Mouse (Mus musculus) thymus, postnatal 10 days (tissue): ENCODE measurements around the gene Cdk11b.
"Not testable (repeated sequence)": the region's sequence is repeated elsewhere in the genome, so short reads cannot be mapped to it uniquely, and the experiment has no call there.

ENCODE experiments used
- DNase-seq, 2 experiments: peaks; one replicate each; pipeline ENCODE4 v3.0.0; 2021; ENCODE audit warnings: low spot score in 2 of 2

Gene Cdk11b

DNA sequence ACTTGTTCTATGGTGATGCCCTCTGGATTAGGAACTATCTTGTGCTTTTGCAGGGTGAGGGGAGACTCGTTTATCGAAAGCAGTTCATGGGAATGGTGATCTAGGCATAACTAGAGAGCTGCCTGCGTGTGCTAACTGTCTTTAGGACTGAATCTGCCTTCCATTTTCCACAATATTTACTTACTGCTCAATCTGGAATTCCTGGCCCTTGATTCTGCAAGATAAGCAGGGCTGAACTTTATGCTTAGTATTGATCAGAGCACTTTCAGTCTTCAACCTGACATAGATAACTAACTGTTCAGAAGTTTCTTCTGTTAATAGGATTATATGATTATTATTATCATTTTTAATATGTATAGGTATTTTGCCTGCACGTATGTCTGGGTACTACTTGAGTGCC is 19.5 kb upstream of the Cdk11b start:
- DNase-seq = no peak

DNA sequence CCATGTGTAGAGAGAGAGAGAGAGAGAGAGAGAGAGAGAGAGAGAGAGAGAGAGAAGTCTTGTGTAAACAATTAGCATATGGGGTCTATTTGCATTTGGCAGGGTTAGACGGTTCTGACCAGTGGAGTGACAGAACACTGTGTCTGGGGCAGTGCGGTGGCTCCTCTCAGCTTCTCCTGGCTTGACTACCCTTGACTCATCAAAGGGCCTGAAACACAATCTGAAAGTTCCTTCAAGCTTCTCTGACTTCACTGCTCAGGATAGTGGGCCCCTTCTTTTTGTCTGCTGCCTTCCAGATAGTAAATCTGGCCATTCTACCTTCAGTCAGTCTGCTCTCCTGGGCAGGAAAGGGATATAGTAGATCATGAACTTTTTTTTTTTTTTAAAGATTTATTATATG is 17.8 kb upstream of the Cdk11b start:
- DNase-seq = no peak

DNA sequence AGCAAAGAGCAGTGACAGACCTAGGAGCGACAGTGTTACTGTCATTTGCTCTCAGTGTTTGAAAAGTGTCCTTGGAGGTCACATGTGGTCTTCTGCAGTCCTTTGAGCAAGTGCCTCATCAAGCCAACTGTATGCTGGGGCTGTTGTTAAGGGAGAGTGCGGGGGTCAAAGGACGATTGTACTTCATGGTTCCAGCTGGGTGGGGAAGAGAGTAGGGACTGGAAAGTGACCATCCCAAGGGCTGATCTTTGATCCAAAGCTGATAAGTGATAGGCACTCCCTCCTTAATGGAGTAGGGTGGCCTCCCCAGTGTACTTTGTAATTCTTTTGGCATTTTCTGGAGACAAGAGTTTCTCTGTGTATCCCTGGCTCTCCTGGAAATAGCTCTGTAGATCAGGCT is 12.8 kb upstream of the Cdk11b start:
- no peak for DNase-seq

- DNase-seq = no peak
Observed at GRCm38 (mm10) chr4:155613264-155613663, 11.4 kb upstream of the Cdk11b start.

DNA sequence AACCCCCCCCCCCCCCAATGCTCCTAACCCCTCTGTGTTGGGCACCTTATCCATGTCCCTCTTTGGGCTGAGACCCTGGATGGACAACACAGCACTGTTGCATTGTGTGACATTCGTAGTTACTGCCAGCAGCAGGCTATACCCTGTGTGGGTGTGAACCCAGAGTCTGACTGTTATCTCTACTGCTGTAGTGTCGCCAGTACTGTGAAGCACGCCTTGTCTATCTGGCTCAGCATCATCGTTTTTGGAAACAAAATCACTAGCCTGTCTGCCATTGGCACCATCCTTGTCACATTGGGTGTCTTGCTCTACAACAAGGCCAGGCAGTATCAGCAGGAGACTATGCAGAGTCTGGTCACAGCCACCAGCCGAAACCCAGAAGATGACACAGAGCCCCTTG is 6.3 kb upstream of the Cdk11b start:
- DNase-seq = no peak

- DNase-seq = no peak
Observed at GRCm38 (mm10) chr4:155630267-155630666, 5.6 kb downstream of the Cdk11b start.

GRCm38 (mm10) chr4:155635766-155636499 is 11.3 kb downstream of the Cdk11b start:
- DNase-seq = no peak

- DNase-seq = no peak
Observed at GRCm38 (mm10) chr4:155643531-155643930, 18.9 kb downstream of the Cdk11b start.

GRCm38 (mm10) chr4:155645308-155645707 is 20.7 kb downstream of the Cdk11b start, which contains the start of gene Gm10563:
Gene Gm10563 (minus strand): TSS chr4:155645408.
- DNase-seq = not testable (repeated sequence)

DNA sequence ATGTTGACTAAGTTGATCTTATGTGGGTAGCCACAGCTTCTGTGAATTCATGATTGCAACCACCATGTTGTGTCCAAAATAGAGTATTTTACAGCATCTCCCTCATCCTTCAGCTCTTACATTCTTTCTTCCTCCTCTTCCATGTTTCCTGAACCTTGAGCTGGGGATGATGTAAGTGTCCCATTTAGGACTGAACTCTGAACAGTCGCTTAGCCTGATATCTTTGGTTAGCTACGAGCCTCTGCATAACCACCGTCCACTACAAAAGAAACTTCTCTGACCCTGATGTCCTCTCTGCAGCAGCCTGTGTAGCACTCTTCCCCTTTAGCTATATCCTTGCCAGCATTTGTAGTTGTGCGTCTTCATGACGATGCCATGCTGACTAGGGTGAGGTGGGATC is 21.1 kb downstream of the Cdk11b start:
- no peak for DNase-seq

DNA sequence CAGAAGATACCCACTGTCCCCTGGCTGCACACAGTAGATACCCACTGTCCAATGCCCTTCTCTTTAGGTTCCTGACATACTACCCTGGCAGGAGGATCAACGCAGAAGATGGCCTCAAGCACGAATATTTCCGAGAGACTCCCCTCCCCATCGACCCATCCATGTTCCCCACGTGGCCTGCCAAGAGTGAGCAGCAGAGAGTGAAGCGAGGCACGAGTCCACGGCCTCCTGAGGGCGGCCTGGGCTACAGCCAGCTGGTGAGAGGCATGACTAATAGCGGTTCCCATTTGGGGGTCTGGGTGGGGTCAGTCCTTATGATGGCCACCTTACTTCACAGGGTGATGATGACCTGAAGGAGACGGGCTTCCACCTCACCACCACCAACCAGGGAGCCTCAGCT is 24.7 kb downstream of the Cdk11b start:
- DNase-seq = no peak

- DNase-seq = no peak
Observed at GRCm38 (mm10) chr4:155651553-155652269, 27.1 kb downstream of the Cdk11b start.

DNA sequence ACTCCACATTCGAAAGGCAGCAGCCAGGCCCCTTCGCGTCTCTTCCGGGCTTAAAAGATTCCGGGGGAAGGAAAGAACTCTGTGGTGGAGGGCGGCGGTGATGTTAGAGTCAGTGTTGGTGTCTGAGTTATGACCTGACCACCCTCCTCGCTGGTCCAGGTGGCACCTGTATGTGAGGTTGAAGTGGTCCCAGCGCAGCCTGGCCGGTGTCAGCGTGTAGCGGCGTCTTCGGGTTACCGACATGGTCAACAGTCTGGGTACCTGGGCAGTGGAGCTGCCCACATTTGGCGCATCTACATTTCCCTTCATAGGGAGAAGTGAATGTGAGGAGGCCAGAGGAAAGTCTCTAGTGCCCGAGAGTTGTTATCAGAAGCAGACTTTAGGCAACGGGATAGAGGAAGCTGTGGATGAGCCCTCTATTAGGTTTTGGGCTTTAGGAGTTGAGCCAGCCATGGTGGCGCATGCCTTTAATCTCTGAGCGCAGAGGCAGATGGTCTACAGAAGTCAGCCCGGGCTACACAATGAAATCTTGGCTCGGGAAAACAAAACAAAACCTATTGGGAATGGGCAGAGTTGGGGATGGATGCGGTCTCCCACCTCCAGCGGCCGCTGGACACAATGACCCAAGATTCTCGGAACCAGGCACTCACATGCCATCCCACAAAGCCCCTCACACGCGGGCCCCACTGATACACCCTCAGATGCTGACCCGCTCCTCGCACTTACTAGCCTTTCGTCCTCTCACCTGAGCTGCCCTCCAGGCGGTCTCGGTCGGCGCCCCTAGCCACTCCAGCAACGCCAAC is 27.8 kb downstream of the Cdk11b start:
- no peak for DNase-seq

- no peak for DNase-seq
Observed at GRCm38 (mm10) chr4:155653086-155653450, 28.4 kb downstream of the Cdk11b start, which contains the start of gene Mmp23. Gene Mmp23 (minus strand): TSS chr4:155653384.

DNA sequence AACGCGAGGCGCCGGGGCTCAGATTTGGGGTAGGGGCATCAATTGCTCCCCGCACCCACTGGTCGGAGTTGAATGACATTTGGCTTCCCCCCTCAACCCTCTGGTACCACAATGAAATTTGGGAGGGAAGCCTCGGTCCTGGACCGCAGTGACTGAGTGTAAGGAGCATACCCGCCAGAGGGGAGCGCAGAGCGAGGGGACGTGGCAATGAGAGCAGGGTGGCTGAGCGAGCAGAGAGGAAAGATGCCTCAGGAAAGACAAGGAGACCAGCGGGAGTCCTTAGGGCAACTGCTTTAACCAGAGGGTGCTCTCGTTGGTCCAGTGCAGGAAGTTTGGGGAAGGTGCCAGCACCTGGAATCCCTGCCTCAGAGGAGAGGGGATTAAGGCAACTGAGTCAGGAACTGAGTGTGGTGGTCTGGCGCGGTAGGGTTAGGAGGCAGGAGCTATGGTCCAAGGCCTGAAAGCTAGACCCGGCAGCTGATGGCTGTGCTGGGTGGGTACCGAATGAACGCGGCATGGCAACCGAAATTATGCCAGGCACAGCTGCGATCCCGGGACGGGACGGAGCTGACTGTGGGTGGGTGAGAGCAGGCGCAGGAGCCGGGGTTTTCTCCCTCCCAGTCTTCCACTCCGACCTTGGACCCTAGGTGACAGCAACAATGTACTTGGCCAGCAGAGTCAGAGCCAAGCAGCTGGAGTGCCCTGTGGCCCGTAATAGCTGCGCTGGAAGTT is 29.0 kb downstream of the Cdk11b start:
- DNase-seq = no peak

GRCm38 (mm10) chr4:155654183-155654455 is 29.5 kb downstream of the Cdk11b start:
- no peak for DNase-seq

DNA sequence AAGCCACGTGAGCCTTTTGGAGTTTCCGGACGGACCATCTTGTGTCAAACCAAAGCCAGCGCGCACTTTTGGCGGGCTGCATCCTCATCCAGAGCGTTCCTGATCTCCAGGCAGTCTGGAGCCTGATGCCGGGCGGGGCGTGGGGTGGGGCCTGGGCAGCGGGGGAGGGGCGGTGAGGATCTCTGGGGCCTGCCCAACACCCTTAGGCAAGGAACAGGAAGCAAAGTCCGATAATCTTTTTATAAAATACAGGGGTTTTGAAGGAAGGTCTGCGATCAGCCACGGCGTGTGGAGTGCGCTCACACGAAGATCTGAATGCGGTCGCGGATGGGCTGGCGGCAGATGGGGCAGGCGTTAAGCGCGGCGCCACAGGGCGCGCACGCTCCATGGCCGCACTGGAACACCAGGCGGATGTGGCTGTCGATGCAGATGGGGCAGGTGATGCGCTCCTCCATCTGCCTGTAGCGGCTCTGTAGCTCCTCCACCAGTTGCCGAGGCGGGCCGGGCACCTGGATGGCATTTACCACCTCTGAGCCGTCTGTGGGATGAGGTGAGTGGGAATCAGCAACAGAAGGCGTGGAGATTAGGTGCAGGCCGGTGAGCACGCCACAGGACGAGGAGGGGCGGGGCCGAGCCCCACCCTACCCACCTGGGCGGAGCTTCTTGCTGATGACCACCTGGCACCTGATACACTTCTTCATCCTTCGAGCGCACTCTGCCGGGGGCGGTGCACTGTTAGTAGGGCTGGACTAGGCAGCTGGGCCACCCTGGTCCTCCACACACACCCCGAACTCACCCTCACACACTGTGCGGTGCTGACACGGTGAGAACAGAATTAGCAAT is 30.0 kb downstream of the Cdk11b start:
- peak; percentile 48 to 58 for DNase-seq

DNA sequence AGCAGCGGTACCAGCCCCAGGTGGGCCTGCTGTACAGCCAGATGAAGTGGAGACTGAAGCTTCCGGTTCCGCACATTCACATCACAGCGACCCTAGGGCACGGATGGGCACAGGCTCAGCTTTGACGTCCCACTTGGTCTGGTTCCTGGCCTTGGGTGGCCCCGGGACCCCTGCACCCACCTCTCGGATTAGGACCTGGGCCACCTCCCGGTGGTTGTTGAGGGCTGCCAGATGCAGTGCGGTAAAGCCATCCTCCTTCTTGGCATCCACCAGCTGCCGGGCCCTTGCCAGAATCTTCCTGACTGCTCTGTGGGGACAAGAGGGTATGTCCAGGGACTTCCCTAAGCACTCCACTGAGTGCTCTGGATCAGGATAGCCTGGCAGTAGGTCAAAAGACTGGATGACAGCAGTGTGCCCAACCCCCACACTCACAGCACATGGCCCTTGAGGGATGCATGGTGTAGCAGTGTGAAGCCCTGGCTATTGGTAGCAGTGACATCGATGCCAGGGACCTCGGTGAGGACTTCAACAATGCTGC is 31.6 kb downstream of the Cdk11b start:
- DNase-seq = no peak

DNA sequence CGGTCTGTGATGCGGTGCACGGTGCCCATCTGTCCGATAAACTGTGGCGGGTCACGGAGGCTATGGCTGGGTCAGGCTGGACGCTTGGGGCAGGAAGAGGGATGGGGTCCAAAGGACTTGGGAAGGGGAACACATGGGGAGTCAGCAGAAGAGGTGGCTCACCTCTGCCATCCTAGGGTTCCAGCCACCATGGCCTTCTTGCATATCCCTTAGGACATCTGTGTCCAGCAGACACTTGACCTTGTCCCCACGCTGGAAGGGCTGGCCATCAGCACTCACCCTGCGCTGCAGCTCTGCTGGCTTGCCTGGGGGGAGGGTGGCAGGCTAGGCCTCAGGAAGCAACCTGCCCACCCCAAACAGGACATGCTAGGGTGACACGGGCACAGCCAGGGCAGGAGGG is 34.3 kb downstream of the Cdk11b start:
- DNase-seq = no peak

DNA sequence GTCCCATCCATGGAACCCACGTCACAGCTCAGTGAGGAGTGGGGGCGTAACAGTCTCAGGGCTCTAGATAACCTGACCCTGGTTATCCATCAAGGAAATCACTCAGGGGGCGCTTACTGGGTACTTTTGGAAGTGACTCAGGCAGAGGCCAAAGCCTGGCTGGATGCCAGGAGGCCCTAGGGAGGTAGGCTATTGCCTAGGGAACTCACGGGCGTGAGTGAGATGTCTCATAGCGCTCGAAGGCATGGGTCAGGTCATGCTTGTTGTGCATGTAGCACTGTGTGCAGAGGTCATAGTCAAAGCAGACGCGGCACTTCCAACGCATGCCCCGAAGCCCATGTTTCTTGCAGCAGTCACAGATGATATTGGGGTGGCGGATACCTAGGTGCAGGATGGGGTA is 36.0 kb downstream of the Cdk11b start:
- no peak for DNase-seq

DNA sequence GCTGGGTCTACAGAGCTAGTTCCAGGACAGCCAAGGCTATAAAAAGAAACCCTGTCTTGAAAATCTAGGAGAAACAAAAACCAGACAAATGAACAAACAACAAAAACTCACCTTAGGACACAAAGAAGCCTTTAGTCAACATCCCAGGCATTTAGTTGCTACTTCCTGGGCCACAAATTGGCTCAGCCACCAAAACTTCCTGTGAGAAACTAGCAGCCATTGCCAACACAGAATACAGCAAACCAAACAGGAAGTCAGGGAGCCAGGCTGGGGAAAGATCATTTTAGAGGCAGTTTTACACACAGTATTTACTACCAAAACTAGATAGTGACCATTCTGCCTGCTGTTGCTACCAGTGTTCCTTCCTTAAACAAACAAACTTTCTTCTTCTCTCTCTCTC is 42.2 kb downstream of the Cdk11b start:
- no peak for DNase-seq
